Mouse (Mus musculus) spleen, adult 2 months (tissue): ENCODE results near the gene Nrg4. TPM values are rescaled to one million over a fixed set of nuclear protein-coding genes. Genes with fewer than 3 reads are reported as not detected.

ENCODE experiments used
- DNase-seq, 2 experiments: peaks; one replicate each; pipeline versions ENCODE4 v3.0.0 to v3.0.0-alpha.2; 2012 to 2021; ENCODE audit warnings: low spot score in 2 of 2, low read depth in 1 of 2
- H3K27ac ChIP-seq: fragments of 200-500 bp; 2 replicates; pipeline ENCODE4 v1.5.1; 2012; ENCODE audit warnings: low read length, inconsistent platforms; ENCODE audit not compliant: insufficient read depth
- H3K27me3 ChIP-seq: fragments of 200-500 bp; 2 replicates; pipeline ENCODE4 v1.6.1; 2012; ENCODE audit warnings: mild to moderate bottlenecking, moderate library complexity, low read length, inconsistent platforms; ENCODE audit not compliant: control insufficient read depth, insufficient read depth
- H3K36me3 ChIP-seq: fragments of 200-500 bp; 2 replicates; pipeline ENCODE4 v1.6.1; 2012; ENCODE audit warnings: mild to moderate bottlenecking, low read length, inconsistent platforms; ENCODE audit not compliant: control insufficient read depth, insufficient read depth
- H3K4me1 ChIP-seq: fragments of 200-500 bp; 2 replicates; pipeline ENCODE4 v1.6.1; 2011; ENCODE audit warnings: inconsistent platforms; ENCODE audit not compliant: control insufficient read depth, insufficient read depth, insufficient read length
- H3K4me3 ChIP-seq: fragments of 200-500 bp; 2 replicates; pipeline ENCODE4 v1.5.1; 2011; ENCODE audit warnings: mild to moderate bottlenecking, inconsistent platforms; ENCODE audit not compliant: insufficient read depth, insufficient read length; ENCODE audit errors: extremely low read depth
- CTCF ChIP-seq: fragments of 200-500 bp; IDR thresholded peaks from 2 replicates; pipeline ENCODE4 v1.5.1; 2011; ENCODE audit warnings: mild to moderate bottlenecking, inconsistent platforms; ENCODE audit not compliant: insufficient read depth, insufficient read length, insufficient replicate concordance; ENCODE audit errors: extremely low read depth
- POLR2A ChIP-seq: fragments of 200-500 bp; IDR thresholded peaks from 2 replicates; pipeline ENCODE4 v1.6.1; 2011; ENCODE audit warnings: low read depth, low read length, inconsistent platforms
- WGBS: fragments of 180-500 bp; shearing (Covaris S2); methylation state at CpG from one replicate; pipeline ENCODE4 v1.1.7; 2018; 5-methylcytosine and 5-hydroxymethylcytosine counted together
- polyA plus RNA-seq: library from polyadenylated mRNA; depleted of rRNA; stranded (reverse); fragments of >200 nt; gene quantifications from 2 replicates; pipeline ENCODE4 v1.2.3, GENCODE M21; 2012

Nrg4 gene
- polyA plus RNA-seq, 1 experiment, result 0.46 TPM

- WGBS, result 29% methylated on average over 2 of the region's 2 CpGs
- Histone ChIP-seq H3K4me1 (no peaks in the 10 kb centered on the region), H3K27ac (no peak overlapping the region), H3K4me3 (no peak overlapping the region), H3K36me3 (no peaks in the 10 kb centered on the region), H3K27me3 (no peaks in the 10 kb centered on the region)
- DNase-seq, result no peak
- TF ChIP-seq CTCF (no peak), POLR2A (no peak)
Observed at GRCm38 (mm10) chr9:55307066-55307465, 19.6 kb downstream of the Nrg4 start.

GRCm38 (mm10) chr9:55296221-55296620 is 30.4 kb downstream of the Nrg4 start:
- Histone ChIP-seq H3K27ac (no peak overlapping the region), H3K36me3 (no peaks in the 10 kb centered on the region), H3K4me3 (no peak overlapping the region), H3K27me3 (no peaks in the 10 kb centered on the region), H3K4me1 (no peaks in the 10 kb centered on the region)
- no peak for DNase-seq
- WGBS, result 37% methylated on average over 2 of the region's 2 CpGs
- no peak for TF ChIP-seq CTCF
- TF ChIP-seq POLR2A, result no peak

- no peaks in the 10 kb centered on the region for H3K4me1 ChIP-seq
Observed at GRCm38 (mm10) chr9:55291966-55292365, 34.7 kb downstream of the Nrg4 start.

GRCm38 (mm10) chr9:55289475-55290198 is 37.0 kb downstream of the Nrg4 start:
- H3K27ac ChIP-seq, result no peak overlapping the region
- H3K4me1 ChIP-seq, result no peaks in the 10 kb centered on the region
- no peaks in the 10 kb centered on the region for H3K36me3 ChIP-seq
- no peak for DNase-seq
- no peak for TF ChIP-seq CTCF
- TF ChIP-seq POLR2A, result no peak
- H3K4me3 ChIP-seq, result no peak overlapping the region
- no peaks in the 10 kb centered on the region for H3K27me3 ChIP-seq
- WGBS, result 69% methylated on average over 3 of the region's 3 CpGs

More at GRCm38 (mm10) chr9:55291966-55292365, 34.7 kb downstream of the Nrg4 start:
- Histone ChIP-seq H3K4me3 (no peak overlapping the region), H3K36me3 (no peaks in the 10 kb centered on the region), H3K27ac (no peak overlapping the region), H3K27me3 (no peaks in the 10 kb centered on the region)
- TF ChIP-seq CTCF (no peak), POLR2A (no peak)
- no peak for DNase-seq
- WGBS, result 89% methylated on average over 4 of the region's 4 CpGs

GRCm38 (mm10) chr9:55285197-55285596 is 41.4 kb downstream of the Nrg4 start:
- Histone ChIP-seq H3K27ac (no peak overlapping the region), H3K4me1 (peaks cover 2% of the 10 kb centered on the region; the same call in 1 of the 2 replicates), H3K27me3 (no peaks in the 10 kb centered on the region), H3K4me3 (no peak overlapping the region), H3K36me3 (no peaks in the 10 kb centered on the region)
- 58% methylated on average over 3 of the region's 3 CpGs for WGBS
- TF ChIP-seq CTCF, result no peak
- TF ChIP-seq POLR2A, result no peak
- no peak for DNase-seq

GRCm38 (mm10) chr9:55283516-55283915 is 43.1 kb downstream of the Nrg4 start:
- H3K36me3 ChIP-seq, result no peaks in the 10 kb centered on the region

GRCm38 (mm10) chr9:55279114-55279825 is 47.4 kb downstream of the Nrg4 start:
- Histone ChIP-seq H3K36me3 (no peaks in the 10 kb centered on the region), H3K4me1 (peaks cover 2% of the 10 kb centered on the region; the same call in 1 of the 2 replicates), H3K4me3 (no peak overlapping the region), H3K27me3 (no peaks in the 10 kb centered on the region), H3K27ac (no peak overlapping the region)
- no peak for TF ChIP-seq CTCF
- no peak for TF ChIP-seq POLR2A
- no peak for DNase-seq
- WGBS, result 89% methylated on average over 8 of the region's 8 CpGs

More at GRCm38 (mm10) chr9:55283516-55283915, 43.1 kb downstream of the Nrg4 start:
- peak in 1 of 2 experiments; percentile 9 for DNase-seq
- H3K4me1 ChIP-seq, result peaks cover 2% of the 10 kb centered on the region; the same call in 1 of the 2 replicates
- WGBS, result 2% methylated on average over 14 of the region's 14 CpGs
- no peaks in the 10 kb centered on the region for H3K27me3 ChIP-seq
- H3K4me3 ChIP-seq, result no peak overlapping the region; the same call in 1 of the 2 replicates
- no peak overlapping the region for H3K27ac ChIP-seq
- TF ChIP-seq POLR2A (no peak), CTCF (no peak)
